Mouse (Mus musculus): ENCODE data around the gene Zfp629.

DNA sequence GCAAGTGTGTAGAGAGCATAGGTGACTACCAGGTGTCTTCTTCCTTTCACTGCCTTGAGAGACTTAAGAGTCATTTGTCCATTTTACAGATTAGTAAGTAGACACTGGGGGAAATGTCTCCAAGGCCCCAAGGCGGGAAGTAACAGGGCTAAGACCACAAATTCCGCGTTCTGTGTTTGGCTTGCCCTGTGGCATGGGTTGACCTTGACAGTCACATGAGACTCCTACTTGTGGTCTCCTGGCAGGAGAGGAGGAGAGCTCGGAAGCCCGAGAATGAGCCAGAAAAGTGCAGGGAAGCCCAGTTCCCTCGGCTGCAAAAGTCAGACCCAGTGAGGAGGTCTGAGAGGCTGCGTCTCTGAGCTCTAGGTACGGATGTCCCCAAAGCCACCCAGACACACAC, 2.1 kb downstream of the Zfp629 start:
- TF ChIP-seq POLR2A (IDR thresholded peaks at IDR 0.05; ENCODE audit: low read depth, low read length), result no peak
- no peak for TF ChIP-seq CTCF (IDR thresholded peaks at IDR 0.05; ENCODE audit: extremely low read depth, insufficient read depth, insufficient read length, insufficient replicate concordance)

Measured in spleen, adult 2 months (tissue).